Mouse (Mus musculus): ENCODE data around the gene Usp34. TPM values are rescaled to one million over a fixed set of nuclear protein-coding genes. Genes with fewer than 3 reads are reported as not detected.
A peak's percentile ranks its signal among the peaks of the same experiment; 100 is the strongest.

Usp34 gene
- polyA plus RNA-seq, 1 experiment from 2014 or later = 31.7 TPM

- Histone ChIP-seq H3K36me3 (ENCODE audit: control insufficient read depth, insufficient read depth, low read length) (no peaks in the 10 kb centered on the region; the same call in 1 of the 2 replicates), H3K4me1 (ENCODE audit: control insufficient read depth, insufficient read depth, low read length) (no peaks in the 10 kb centered on the region), H3K9me3 (ENCODE audit: control insufficient read depth, low read length) (no peaks in the 10 kb centered on the region), H3K4me2 (no peak overlapping the region), H3K9ac (ENCODE audit: low read length) (no peak overlapping the region), H3K4me3 (ENCODE audit: low read depth, low read length) (no peak overlapping the region), H3K27ac (ENCODE audit: low read depth, low read length) (no peak overlapping the region), H3K27me3 (ENCODE audit: control insufficient read depth, insufficient read depth, low read length) (no peaks in the 10 kb centered on the region)
- ATAC-seq (ENCODE audit: low FRiP score) (no peak), DNase-seq (ENCODE audit: low spot score, missing footprints) (peak; percentile 65)
- 84% methylated on average over 2 of the region's 2 CpGs for WGBS
These were observed 73.4 kb downstream of the Usp34 start for GRCm38 (mm10) chr11:23380055-23380454.

DNA sequence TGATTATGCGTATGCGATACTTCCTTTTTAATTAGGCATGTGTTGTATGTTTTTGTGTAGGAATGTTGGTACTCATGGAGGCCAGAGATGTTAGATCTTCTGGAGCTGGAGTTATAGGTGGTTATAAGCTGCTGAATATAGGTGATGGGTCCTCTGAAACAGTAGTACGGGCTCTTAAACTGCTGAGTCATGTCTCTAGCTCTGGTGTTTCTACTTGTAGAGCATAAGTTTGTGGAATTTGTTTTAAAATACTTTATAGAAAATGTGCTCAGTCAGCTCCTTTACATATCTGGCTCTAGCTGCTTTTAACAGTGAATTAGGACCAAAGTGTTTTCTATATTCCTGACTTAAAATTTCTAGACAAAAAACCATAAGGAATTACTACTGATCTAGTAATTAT lies 73.9 kb downstream of the Usp34 start:
- H3K27ac ChIP-seq (ENCODE audit: low read depth, low read length) = no peak overlapping the region
- peak; percentile 45 for DNase-seq (ENCODE audit: low spot score, missing footprints)
- H3K9ac ChIP-seq (ENCODE audit: low read length) = no peak overlapping the region
- whole genome bisulfite sequencing = 95% methylated on average over 3 of the region's 3 CpGs
- no peak overlapping the region for H3K4me2 ChIP-seq
- H3K4me3 ChIP-seq (ENCODE audit: low read depth, low read length) = no peak overlapping the region
- ATAC-seq (ENCODE audit: low FRiP score) = no peak
- no peaks in the 10 kb centered on the region for H3K9me3 ChIP-seq (ENCODE audit: control insufficient read depth, low read length)
- H3K36me3 ChIP-seq (ENCODE audit: control insufficient read depth, insufficient read depth, low read length) = no peaks in the 10 kb centered on the region; the same call in 1 of the 2 replicates
- H3K27me3 ChIP-seq (ENCODE audit: control insufficient read depth, insufficient read depth, low read length) = no peaks in the 10 kb centered on the region
- no peaks in the 10 kb centered on the region for H3K4me1 ChIP-seq (ENCODE audit: control insufficient read depth, insufficient read depth, low read length)

- 81% methylated on average over 1 of the region's 1 CpGs for WGBS
- H3K9me3 ChIP-seq (ENCODE audit: control insufficient read depth, low read length) = no peaks in the 10 kb centered on the region
- H3K27me3 ChIP-seq (ENCODE audit: control insufficient read depth, insufficient read depth, low read length) = no peaks in the 10 kb centered on the region
- ATAC-seq (ENCODE audit: low FRiP score) (no peak), DNase-seq (ENCODE audit: low spot score, missing footprints) (no peak)
- H3K4me1 ChIP-seq (ENCODE audit: control insufficient read depth, insufficient read depth, low read length) = no peaks in the 10 kb centered on the region
- H3K4me3 ChIP-seq (ENCODE audit: low read depth, low read length) = no peak overlapping the region
- H3K9ac ChIP-seq (ENCODE audit: low read length) = no peak overlapping the region
- no peak overlapping the region for H3K27ac ChIP-seq (ENCODE audit: low read depth, low read length)
- no peaks in the 10 kb centered on the region; the same call in 1 of the 2 replicates for H3K36me3 ChIP-seq (ENCODE audit: control insufficient read depth, insufficient read depth, low read length)
- H3K4me2 ChIP-seq = no peak overlapping the region
These were observed 76.1 kb downstream of the Usp34 start for GRCm38 (mm10) chr11:23382787-23383186.

DNA sequence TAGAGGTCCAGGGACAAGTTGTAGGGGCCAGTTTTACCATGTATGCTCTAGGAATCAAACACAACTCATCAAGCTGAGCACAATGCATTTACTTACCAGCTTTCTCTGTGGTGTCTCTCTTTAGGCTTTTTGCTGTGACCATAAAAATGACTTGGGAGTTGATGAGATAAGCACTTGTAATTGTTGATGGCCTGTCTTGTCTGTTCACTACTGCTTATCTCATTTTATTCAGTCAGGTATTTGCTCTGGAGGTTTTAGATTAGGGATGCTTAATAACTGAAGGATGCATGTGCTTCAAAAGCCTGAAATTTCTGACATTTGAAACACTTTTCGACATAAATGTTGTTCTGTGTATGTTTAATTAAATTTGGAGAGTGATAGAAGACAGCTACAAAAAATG lies 83.0 kb downstream of the Usp34 start:
- no peak overlapping the region for H3K4me2 ChIP-seq
- no peak for ATAC-seq (ENCODE audit: low FRiP score)
- no peak overlapping the region for H3K9ac ChIP-seq (ENCODE audit: low read length)
- DNase-seq (ENCODE audit: low spot score, missing footprints) = no peak
- H3K4me1 ChIP-seq (ENCODE audit: control insufficient read depth, insufficient read depth, low read length) = no peaks in the 10 kb centered on the region
- H3K4me3 ChIP-seq (ENCODE audit: low read depth, low read length) = no peak overlapping the region
- no peaks in the 10 kb centered on the region for H3K27me3 ChIP-seq (ENCODE audit: control insufficient read depth, insufficient read depth, low read length)
- no peaks in the 10 kb centered on the region for H3K9me3 ChIP-seq (ENCODE audit: control insufficient read depth, low read length)
- peaks cover 5% of the 10 kb centered on the region for H3K36me3 ChIP-seq (ENCODE audit: control insufficient read depth, insufficient read depth, low read length)
- WGBS = 89% methylated on average over 1 of the region's 1 CpGs
- no peak overlapping the region for H3K27ac ChIP-seq (ENCODE audit: low read depth, low read length)

DNA sequence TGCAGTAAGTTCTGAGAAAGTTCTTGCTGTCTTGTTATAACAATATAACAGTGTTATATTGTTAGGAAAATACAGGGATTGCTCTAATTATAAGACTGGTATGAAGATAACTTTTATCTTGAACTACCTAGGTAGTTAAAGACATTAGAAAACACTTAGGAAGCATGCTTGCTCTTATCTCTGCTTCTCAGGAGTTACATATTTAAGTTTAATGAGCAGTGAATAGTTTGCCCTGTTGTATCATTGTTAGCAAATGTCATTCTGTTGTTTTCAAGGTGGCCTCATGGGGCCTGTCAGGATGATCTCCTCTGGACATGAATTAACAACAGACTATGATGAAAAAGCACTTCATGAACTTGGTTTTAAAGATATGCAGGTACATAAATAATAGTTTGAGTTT lies 85.9 kb downstream of the Usp34 start:
- ATAC-seq (ENCODE audit: low FRiP score) (no peak), DNase-seq (ENCODE audit: low spot score, missing footprints) (peak; percentile 23)
- Histone ChIP-seq H3K27ac (ENCODE audit: low read depth, low read length) (no peak overlapping the region), H3K27me3 (ENCODE audit: control insufficient read depth, insufficient read depth, low read length) (no peaks in the 10 kb centered on the region), H3K9ac (ENCODE audit: low read length) (no peak overlapping the region), H3K4me3 (ENCODE audit: low read depth, low read length) (no peak overlapping the region), H3K9me3 (ENCODE audit: control insufficient read depth, low read length) (no peaks in the 10 kb centered on the region), H3K36me3 (ENCODE audit: control insufficient read depth, insufficient read depth, low read length) (peaks cover 11% of the 10 kb centered on the region), H3K4me1 (ENCODE audit: control insufficient read depth, insufficient read depth, low read length) (no peaks in the 10 kb centered on the region), H3K4me2 (no peak overlapping the region)

GRCm38 (mm10) chr11:23396608-23397007 lies 89.9 kb downstream of the Usp34 start:
- ATAC-seq (ENCODE audit: low FRiP score) = no peak
- peak; percentile 72 for DNase-seq (ENCODE audit: low spot score, missing footprints)
- H3K4me2 ChIP-seq = no peak overlapping the region
- no peak overlapping the region for H3K27ac ChIP-seq (ENCODE audit: low read depth, low read length)
- no peaks in the 10 kb centered on the region for H3K4me1 ChIP-seq (ENCODE audit: control insufficient read depth, insufficient read depth, low read length)
- WGBS = 90% methylated on average over 4 of the region's 4 CpGs
- H3K36me3 ChIP-seq (ENCODE audit: control insufficient read depth, insufficient read depth, low read length) = peaks cover 11% of the 10 kb centered on the region
- no peaks in the 10 kb centered on the region for H3K27me3 ChIP-seq (ENCODE audit: control insufficient read depth, insufficient read depth, low read length)
- no peak overlapping the region for H3K9ac ChIP-seq (ENCODE audit: low read length)
- H3K9me3 ChIP-seq (ENCODE audit: control insufficient read depth, low read length) = no peaks in the 10 kb centered on the region
- no peak overlapping the region for H3K4me3 ChIP-seq (ENCODE audit: low read depth, low read length)

DNA sequence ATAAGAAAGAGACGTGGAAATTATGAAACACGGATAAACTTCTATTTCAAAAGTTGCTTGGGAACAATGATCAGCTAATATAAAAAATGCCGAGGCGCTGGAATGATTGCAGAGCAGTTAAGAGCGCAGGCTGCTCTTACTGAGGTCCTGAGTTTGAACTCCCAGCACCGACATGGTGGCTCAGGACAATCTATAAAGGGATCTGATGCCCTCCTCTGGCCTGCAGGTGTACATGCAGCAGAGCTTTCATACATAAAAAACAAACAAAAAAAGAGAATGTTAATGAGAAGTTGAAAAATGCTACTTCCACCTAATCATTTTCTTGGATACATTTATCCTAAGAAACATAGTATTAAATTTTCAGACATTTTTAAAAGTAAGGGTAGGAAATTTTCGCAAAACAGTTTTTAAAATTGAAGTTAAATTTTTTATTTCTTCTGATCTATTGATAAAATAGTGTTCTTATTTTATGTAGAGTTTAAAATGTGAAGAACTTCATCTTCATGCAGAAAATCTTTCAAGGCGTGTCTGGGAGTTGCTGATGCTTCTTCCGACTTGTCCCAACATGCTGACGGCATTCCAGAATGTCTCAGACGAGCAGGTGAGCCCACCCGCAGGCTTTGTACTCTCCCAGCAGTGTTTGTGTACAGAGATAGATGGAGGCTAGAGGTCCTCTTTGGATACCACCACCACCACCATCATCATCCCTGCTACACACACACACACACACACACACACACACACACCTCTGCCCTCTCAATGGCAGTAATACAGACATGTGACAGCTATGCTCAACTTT lies 94.5 kb downstream of the Usp34 start:
- H3K27ac ChIP-seq (ENCODE audit: low read depth, low read length) = no peak overlapping the region
- no peaks in the 10 kb centered on the region for H3K9me3 ChIP-seq (ENCODE audit: control insufficient read depth, low read length)
- H3K36me3 ChIP-seq (ENCODE audit: control insufficient read depth, insufficient read depth, low read length) = peaks cover 2% of the 10 kb centered on the region; the same call in 1 of the 2 replicates
- no peaks in the 10 kb centered on the region for H3K4me1 ChIP-seq (ENCODE audit: control insufficient read depth, insufficient read depth, low read length)
- no peak overlapping the region for H3K4me2 ChIP-seq
- WGBS = 91% methylated on average over 12 of the region's 12 CpGs
- H3K27me3 ChIP-seq (ENCODE audit: control insufficient read depth, insufficient read depth, low read length) = no peaks in the 10 kb centered on the region
- H3K4me3 ChIP-seq (ENCODE audit: low read depth, low read length) = no peak overlapping the region
- peak; percentile 17 for DNase-seq (ENCODE audit: low spot score, missing footprints)
- no peak overlapping the region for H3K9ac ChIP-seq (ENCODE audit: low read length)
- no peak for ATAC-seq (ENCODE audit: low FRiP score)

DNA sequence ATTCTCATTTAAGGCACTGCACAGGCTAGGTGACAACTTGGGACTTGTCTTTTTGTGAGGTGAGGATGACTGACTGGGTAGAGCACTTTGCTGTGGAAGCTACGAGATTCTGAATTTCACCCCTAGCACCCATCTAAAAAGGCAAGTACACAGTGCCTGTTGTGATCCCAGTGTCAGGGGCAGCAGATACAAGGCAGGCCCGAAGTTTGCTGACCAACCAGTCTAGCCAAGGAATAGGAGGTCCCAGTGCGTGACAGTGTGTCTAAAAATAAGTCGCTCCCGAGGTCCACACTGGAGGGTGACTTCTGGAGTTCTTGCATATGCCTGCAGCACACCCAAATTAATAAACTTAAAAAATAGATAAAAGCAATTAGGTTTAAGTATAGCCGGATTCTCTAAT lies 121.6 kb downstream of the Usp34 start:
- WGBS = 94% methylated on average over 6 of the region's 6 CpGs
- ATAC-seq (ENCODE audit: low FRiP score) = no peak
- peaks cover 7% of the 10 kb centered on the region; the same call in 1 of the 2 replicates for H3K36me3 ChIP-seq (ENCODE audit: control insufficient read depth, insufficient read depth, low read length)

DNA sequence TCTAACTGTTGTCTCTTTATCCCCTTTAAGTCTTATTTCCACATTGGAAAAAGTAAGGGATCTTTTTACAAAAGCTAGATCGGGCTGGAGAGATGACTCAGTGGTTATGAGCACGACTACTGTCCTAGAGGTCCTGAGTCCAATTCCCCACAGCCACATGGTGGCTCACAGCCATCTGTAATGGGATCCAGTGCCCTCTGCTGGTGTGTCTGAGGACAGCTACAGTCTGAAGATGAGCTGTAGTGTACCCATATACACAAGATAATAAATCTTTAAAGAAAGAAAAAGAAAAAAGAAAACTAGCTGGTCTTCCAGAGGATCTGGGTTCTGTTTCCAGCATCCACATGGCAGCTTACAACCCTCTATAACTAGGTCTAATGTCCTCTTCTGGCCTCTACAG lies 123.3 kb downstream of the Usp34 start:
- Histone ChIP-seq H3K9me3 (ENCODE audit: control insufficient read depth, low read length) (no peaks in the 10 kb centered on the region), H3K4me3 (ENCODE audit: low read depth, low read length) (no peak overlapping the region), H3K9ac (ENCODE audit: low read length) (no peak overlapping the region), H3K27ac (ENCODE audit: low read depth, low read length) (no peak overlapping the region), H3K4me1 (ENCODE audit: control insufficient read depth, insufficient read depth, low read length) (no peaks in the 10 kb centered on the region), H3K27me3 (ENCODE audit: control insufficient read depth, insufficient read depth, low read length) (no peaks in the 10 kb centered on the region), H3K4me2 (no peak overlapping the region), H3K36me3 (ENCODE audit: control insufficient read depth, insufficient read depth, low read length) (peaks cover 7% of the 10 kb centered on the region)
- WGBS = 91% methylated on average over 2 of the region's 2 CpGs
- ATAC-seq (ENCODE audit: low FRiP score) (no peak), DNase-seq (ENCODE audit: low spot score, missing footprints) (no peak)

More for the DNA sequence above, 121.6 kb downstream of the Usp34 start:
- Histone ChIP-seq H3K27me3 (ENCODE audit: control insufficient read depth, insufficient read depth, low read length) (no peaks in the 10 kb centered on the region), H3K4me1 (ENCODE audit: control insufficient read depth, insufficient read depth, low read length) (no peaks in the 10 kb centered on the region), H3K4me3 (ENCODE audit: low read depth, low read length) (no peak overlapping the region), H3K27ac (ENCODE audit: low read depth, low read length) (no peak overlapping the region), H3K4me2 (no peak overlapping the region), H3K9me3 (ENCODE audit: control insufficient read depth, low read length) (no peaks in the 10 kb centered on the region), H3K9ac (ENCODE audit: low read length) (no peak overlapping the region)
- no peak for DNase-seq (ENCODE audit: low spot score, missing footprints)
